16 mouse cellular contexts compared by ENCODE assay signal in the genomic region with DNA sequence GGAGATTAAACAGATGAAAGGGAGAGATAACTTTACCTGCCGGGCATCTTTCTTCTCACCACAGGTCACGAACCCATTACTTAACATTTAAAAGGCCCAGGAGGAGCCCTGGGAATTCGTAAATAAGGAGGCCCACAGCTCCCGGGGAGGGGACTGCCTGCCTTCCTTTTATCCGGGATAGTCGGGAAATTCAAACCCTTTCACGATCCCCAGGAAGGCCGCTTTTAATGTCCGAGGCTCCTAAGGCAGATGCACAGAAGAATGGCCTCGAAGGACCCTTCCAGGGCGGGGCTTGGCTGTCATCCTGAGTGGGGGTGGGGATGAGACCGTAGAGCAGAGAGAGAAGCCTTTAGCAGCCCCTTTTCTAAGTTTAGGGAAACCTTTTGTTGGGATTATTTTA. TPM values are rescaled to one million over a fixed set of nuclear protein-coding genes. Genes with fewer than 3 reads are reported as not detected.
A peak's percentile ranks its signal among the peaks of the same experiment; 100 is the strongest.
DNase-seq lines count a peak whose midpoint lies in the region; ATAC-seq lines count a peak whose summit lies in the region.
"Had no signal": no experiment of that assay in that cellular context is flagged by ENCODE, and none has a peak within 500 bp of the region (broad histone marks: within the 10 kb centered on the region; RNA-seq: fewer than 3 reads in every experiment).

No protein-coding gene starts in this region.

- ATAC-seq in forebrain, embryonic 12.5 days (ENCODE audit: low FRiP score), result no peak
- no peak for ATAC-seq in forebrain, embryonic 15.5 days (replicated peaks)
- no peak for ATAC-seq in hindbrain, embryonic 12.5 days (ENCODE audit: low FRiP score)
- no peak for ATAC-seq in megakaryocyte-erythroid progenitor cell, adult 5-6 weeks (replicated peaks; ENCODE audit: low FRiP score, low TSS enrichment, poor library complexity, severe bottlenecking)
- ATAC-seq: Patski had no signal

- peak overlapping the region; percentile 25 for H3K4me2 ChIP-seq in forebrain, embryonic 12.5 days
- H3K4me2 ChIP-seq in forebrain, embryonic 15.5 days (replicated peaks), result no peak overlapping the region
- peak overlapping the region; percentile 17; the same call in 1 of the 2 replicates for H3K4me2 ChIP-seq in hindbrain, embryonic 12.5 days (replicated peaks)
- H3K4me2 ChIP-seq: embryonic facial prominence, embryonic 15.5 days; lung, embryonic 14.5 days had no signal

- peak overlapping the region; percentile 50; the same call in 1 of the 2 replicates for H3K27ac ChIP-seq in forebrain, embryonic 12.5 days
- no peak overlapping the region for H3K27ac ChIP-seq in forebrain, embryonic 15.5 days (replicated peaks)
- H3K27ac ChIP-seq in hindbrain, embryonic 12.5 days, result 0 out of 2 replicates have a peak overlapping the region, but pooled peaks have one; percentile 23
- H3K27ac ChIP-seq: embryonic facial prominence, embryonic 15.5 days; gastrocnemius, adult 2 months had no signal

- H3K27me3 ChIP-seq in forebrain, embryonic 12.5 days, result peaks cover 38% of the 10 kb centered on the region
- H3K27me3 ChIP-seq in forebrain, embryonic 15.5 days, result no peaks in the 10 kb centered on the region
- H3K27me3 ChIP-seq in hindbrain, embryonic 12.5 days, result no peaks in the 10 kb centered on the region
- H3K27me3 ChIP-seq: embryonic facial prominence, embryonic 15.5 days had no signal

- H3K9ac ChIP-seq in forebrain, embryonic 12.5 days, result no peak overlapping the region
- H3K9ac ChIP-seq in forebrain, embryonic 15.5 days (replicated peaks), result no peak overlapping the region
- 0 out of 2 replicates have a peak overlapping the region, but pooled peaks have one; percentile 27 for H3K9ac ChIP-seq in hindbrain, embryonic 12.5 days
- H3K9ac ChIP-seq: embryonic facial prominence, embryonic 15.5 days; lung, embryonic 14.5 days had no signal

- no peaks in the 10 kb centered on the region for H3K36me3 ChIP-seq in forebrain, embryonic 12.5 days (replicated peaks)
- H3K36me3 ChIP-seq in forebrain, embryonic 15.5 days, result no peaks in the 10 kb centered on the region
- no peaks in the 10 kb centered on the region for H3K36me3 ChIP-seq in hindbrain, embryonic 12.5 days
- H3K36me3 ChIP-seq: embryonic facial prominence, embryonic 15.5 days had no signal

- no peak overlapping the region for H3K4me3 ChIP-seq in forebrain, embryonic 12.5 days (replicated peaks)
- no peak overlapping the region for H3K4me3 ChIP-seq in forebrain, embryonic 15.5 days
- H3K4me3 ChIP-seq in hindbrain, embryonic 12.5 days, result no peak overlapping the region
- H3K4me3 ChIP-seq: embryonic facial prominence, embryonic 15.5 days; gastrocnemius, adult 2 months had no signal

- no peaks in the 10 kb centered on the region for H3K9me3 ChIP-seq in forebrain, embryonic 12.5 days
- H3K9me3 ChIP-seq in forebrain, embryonic 15.5 days, result no peaks in the 10 kb centered on the region
- no peaks in the 10 kb centered on the region for H3K9me3 ChIP-seq in hindbrain, embryonic 12.5 days (replicated peaks)
- H3K9me3 ChIP-seq: embryonic facial prominence, embryonic 15.5 days had no signal

- WGBS in forebrain, embryonic 12.5 days, result 4% methylated on average over 12 of the region's 12 CpGs
- 7% methylated on average over 12 of the region's 12 CpGs for WGBS in forebrain, embryonic 15.5 days
- 4% methylated on average over 12 of the region's 12 CpGs for WGBS in hindbrain, embryonic 12.5 days

- peak; percentile 59 for DNase-seq in kidney, postnatal 10 days
- no peak for DNase-seq in kidney, adult 8-10 months
- DNase-seq in ES-CJ7 (ENCODE audit: low read depth, low spot score), result peak; percentile 96
- no peak for DNase-seq in adrenal gland, adult 8-10 months
- DNase-seq: adrenal gland, postnatal 36 days; cerebellum, adult 2 months; gastrocnemius, adult 2 months; kidney, adult 9 months; lung, embryonic 14.5 days; thymus, adult 2 months had no signal

- peaks cover 70% of the 10 kb centered on the region for H3K4me1 ChIP-seq in forebrain, embryonic 12.5 days
- H3K4me1 ChIP-seq in forebrain, embryonic 15.5 days, result peaks cover 66% of the 10 kb centered on the region
- H3K4me1 ChIP-seq in hindbrain, embryonic 12.5 days, result peaks cover 51% of the 10 kb centered on the region

RNA-seq across cellular contexts. Expression of a gene that starts 51.1 kb away (rescaled TPM):
- polyA plus RNA-seq in forebrain, embryonic 12.5 days (2016; fragmentation: Nextera tagmentation; extraction: Ambion mirVana), result 13.9 and 18.5 TPM in 2 replicates
- 3.3 and 3.8 TPM in 2 replicates for polyA plus RNA-seq in forebrain, embryonic 15.5 days (2015; fragmentation: Nextera tagmentation; extraction: Ambion mirVana)
- polyA plus RNA-seq in hindbrain, embryonic 12.5 days (2016; fragmentation: Nextera tagmentation; extraction: Ambion mirVana), result 16.7 and 17.8 TPM in 2 replicates
- not detected in 2 replicates for total RNA-seq in megakaryocyte-erythroid progenitor cell, adult 5-6 weeks (2014; fragmentation: Nextera tagmentation)
- total RNA-seq in megakaryocyte-erythroid progenitor cell, adult 5-6 weeks (2017), result not detected in 2 replicates
- total RNA-seq in adrenal gland, adult 8-10 months (2022), result 1 to 10 TPM; 6.0 to 9.0 (median 6.8) TPM
- polyA plus RNA-seq: Patski had no signal

Comparison
In these comparisons a context has a peak if more than half of its experiments do, and no peak if none do; other contexts are left out.
1. DNase-seq: peak in kidney, postnatal 10 days (single experiment) and ES-CJ7 (single experiment); none in kidney, adult 8-10 months (0 of 2) and adrenal gland, adult 8-10 months (single experiment).